In the genomic region with DNA sequence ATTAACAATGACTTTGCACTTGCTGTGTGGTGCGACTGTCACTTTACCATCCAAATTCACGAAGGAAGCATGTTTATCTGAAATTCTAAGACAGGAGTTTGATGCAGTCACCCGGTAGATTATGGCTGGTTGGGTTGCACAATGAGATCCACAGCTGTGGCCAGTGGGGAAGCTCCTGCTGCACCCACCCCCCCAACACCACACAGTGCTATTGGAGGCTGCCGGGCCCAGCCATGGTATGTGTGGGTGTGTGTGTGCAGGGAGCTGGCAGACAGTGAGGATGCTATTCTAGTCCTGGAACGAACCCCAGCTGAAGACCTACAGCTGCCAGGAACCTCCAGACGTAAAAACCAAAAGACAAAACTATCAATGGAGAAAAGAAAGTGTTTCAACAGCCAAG, we compare ENCODE assay signal across 9 mouse cellular contexts. TPM values are rescaled to one million over a fixed set of nuclear protein-coding genes. Genes with fewer than 3 reads are reported as not detected.
DNase-seq lines count a peak whose midpoint lies in the region; ATAC-seq lines count a peak whose summit lies in the region.
"Had no signal": no experiment of that assay in that cellular context is flagged by ENCODE, and none has a peak within 500 bp of the region (broad histone marks: within the 10 kb centered on the region; RNA-seq: fewer than 3 reads in every experiment).

No protein-coding gene starts in this region.

- no peak overlapping the region for H3K4me2 ChIP-seq in limb, embryonic 15.5 days

- 66% methylated on average over 6 of the region's 6 CpGs for WGBS in limb, embryonic 15.5 days

- ATAC-seq in limb, embryonic 15.5 days (ENCODE audit: insufficient number of reproducible peaks, low FRiP score, low TSS enrichment, low read depth): 0 out of 2 replicates have a peak, but pooled peaks have one; percentile 62
- no peak for ATAC-seq in megakaryocyte, adult 5-6 weeks (ENCODE audit: poor library complexity, severe bottlenecking)

- H3K4me1 ChIP-seq in limb, embryonic 15.5 days: peaks cover 5% of the 10 kb centered on the region; the same call in 1 of the 2 replicates

- H3K9ac ChIP-seq in limb, embryonic 15.5 days: no peak overlapping the region

- H3K9me3 ChIP-seq in limb, embryonic 15.5 days: no peaks in the 10 kb centered on the region

- H3K27me3 ChIP-seq in limb, embryonic 15.5 days: no peaks in the 10 kb centered on the region

- no peak overlapping the region for H3K4me3 ChIP-seq in limb, embryonic 15.5 days

- DNase-seq in cerebellum, adult 11-12 months: peak; percentile 43
- DNase-seq in cerebellum, postnatal 25 days: peak; percentile 52 to 65
- DNase-seq in heart, postnatal 10 days: peak; percentile 78 to 79
- DNase-seq in retina, embryonic 14.5 days (ENCODE audit: low spot score): no peak
- no peak for DNase-seq in adrenal gland, adult (ENCODE audit: inconsistent age in 2 of 2, low spot score in 1 of 2)
- DNase-seq in kidney, adult 8-10 months: no peak

- intact Hi-C loops in heart, postnatal 10 days (cut with DNase I): no loop called here

- no peak overlapping the region for H3K27ac ChIP-seq in limb, embryonic 15.5 days

- H3K36me3 ChIP-seq in limb, embryonic 15.5 days: no peaks in the 10 kb centered on the region

RNA-seq across cellular contexts. Expression of gene Kif28, which starts 35.7 kb away (rescaled TPM):
- total RNA-seq in heart, postnatal 10 days (2021): under 1 TPM; 0.22 to 0.34 TPM
- polyA plus RNA-seq in limb, embryonic 15.5 days (2015; fragmentation: Nextera tagmentation; extraction: Ambion mirVana): 0.04 and 0.16 TPM in 2 replicates
- total RNA-seq in megakaryocyte, adult 5-6 weeks (2015): not detected in 2 replicates
- total RNA-seq in megakaryocyte, adult 5-6 weeks (2017): not detected in 2 replicates
- polyA plus RNA-seq: large intestine, adult 2 months had no signal

RNA-seq across cellular contexts. Expression of gene Sccpdh, which starts 41.4 kb away (rescaled TPM):
- 10 to 100 TPM; 68.9 to 70.8 TPM for total RNA-seq in heart, postnatal 10 days (2021)
- 74.2 and 87.9 TPM in 2 replicates for polyA plus RNA-seq in limb, embryonic 15.5 days (2015; fragmentation: Nextera tagmentation; extraction: Ambion mirVana)
- 3.7 and 5.6 TPM in 2 replicates for total RNA-seq in megakaryocyte, adult 5-6 weeks (2015)
- 4.6 and 8.9 TPM in 2 replicates for total RNA-seq in megakaryocyte, adult 5-6 weeks (2017)

Comparison
In these comparisons a context has a peak if more than half of its experiments do, and no peak if none do; other contexts are left out.
1. DNase-seq: peak in cerebellum, adult 11-12 months (single experiment), cerebellum, postnatal 25 days (2 of 2) and heart, postnatal 10 days (2 of 2); none in retina, embryonic 14.5 days (single experiment), adrenal gland, adult (0 of 2) and kidney, adult 8-10 months (0 of 2).
2. RNA of gene Sccpdh, which starts 41.4 kb away (total RNA-seq): 68.9 to 70.8 TPM in heart, postnatal 10 days; 3.7 to 8.9 TPM in megakaryocyte, adult 5-6 weeks; every median in the first group is over 4 times any median in the second.